Mouse (Mus musculus) lung, embryonic 15.5 days (tissue): ENCODE results near the gene Gprin2. TPM values are rescaled to one million over a fixed set of nuclear protein-coding genes. Genes with fewer than 3 reads are reported as not detected.

ENCODE experiments used
- ATAC-seq: fragments of 200-750 bp; cut with Nextera tagmentation; 2 replicates; pipeline ENCODE4 v1.8.0; 2017; ENCODE audit warnings: moderate number of reproducible peaks, borderline replicate concordance; ENCODE audit not compliant: low FRiP score, low TSS enrichment; ENCODE audit errors: extremely low read depth
- H3K27ac ChIP-seq: fragments of 300-500 bp; sonication (generic); 2 replicates; pipeline ENCODE4 v1.5.1; 2015; ENCODE audit warnings: moderate library complexity, mild to moderate bottlenecking, inconsistent platforms
- H3K27me3 ChIP-seq: fragments of 300-500 bp; sonication (generic); 2 replicates; pipeline ENCODE4 v1.6.1; 2015; ENCODE audit warnings: inconsistent platforms
- H3K36me3 ChIP-seq: fragments of 300-500 bp; sonication (generic); 2 replicates; pipeline ENCODE4 v1.6.1; 2015; ENCODE audit warnings: inconsistent platforms
- H3K4me1 ChIP-seq: fragments of 300-500 bp; sonication (generic); 2 replicates; pipeline ENCODE4 v1.6.1; 2015; ENCODE audit warnings: inconsistent platforms
- H3K4me2 ChIP-seq: fragments of 300-500 bp; sonication (generic); 2 replicates; pipeline ENCODE4 v1.6.1; 2015; ENCODE audit warnings: inconsistent platforms, mild to moderate bottlenecking, moderate library complexity
- H3K4me3 ChIP-seq: fragments of 300-500 bp; sonication (generic); 2 replicates; pipeline ENCODE4 v1.5.1; 2015; ENCODE audit warnings: mild to moderate bottlenecking, inconsistent platforms
- H3K9ac ChIP-seq: fragments of 300-500 bp; sonication (generic); 2 replicates; pipeline ENCODE4 v1.6.1; 2015; ENCODE audit warnings: inconsistent platforms
- H3K9me3 ChIP-seq: fragments of 300-500 bp; sonication (generic); 2 replicates; pipeline ENCODE4 v1.6.1; 2016; ENCODE audit warnings: inconsistent platforms
- WGBS: fragments of 180-500 bp; shearing (Covaris S2); methylation state at CpG from one replicate; pipeline ENCODE4 v1.1.7; 2015; 5-methylcytosine and 5-hydroxymethylcytosine counted together
- polyA plus RNA-seq: library from polyadenylated mRNA; unstranded; fragments of >200 nt; fragmentation: Nextera tagmentation; extraction: Ambion mirVana; gene quantifications from 2 replicates; pipeline ENCODE4 v1.2.1, GENCODE M21; 2015

The Gprin2 gene
- polyA plus RNA-seq, 1 experiment from 2014 or later = 0.30 TPM

DNA sequence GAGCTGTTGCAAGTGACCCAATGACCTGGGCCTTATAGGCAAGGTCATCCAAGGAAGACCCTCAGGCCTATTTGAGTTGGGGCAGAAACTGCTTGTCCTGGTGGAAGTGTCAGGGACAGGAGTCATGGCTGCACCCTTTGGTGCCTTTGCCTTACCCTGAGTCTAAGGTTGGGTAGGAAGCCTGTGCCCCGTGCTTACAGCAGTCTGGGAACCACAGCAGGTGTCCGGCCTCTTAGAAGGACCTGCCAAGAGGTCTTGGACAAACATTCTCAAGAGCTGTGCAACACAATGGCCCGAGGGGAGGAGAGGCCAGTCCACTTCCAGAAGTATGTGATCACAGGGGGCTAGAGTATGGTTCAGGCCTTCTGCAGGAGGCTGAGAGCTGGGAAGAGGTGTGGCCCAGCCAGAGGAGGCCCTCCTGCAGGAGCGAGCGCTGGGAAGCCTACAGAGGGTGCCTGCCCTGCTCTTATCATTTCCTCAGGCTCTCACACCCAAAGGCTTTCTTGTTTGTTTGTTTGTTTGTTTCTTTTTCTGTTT lies 22.0 kb upstream of the Gprin2 start:
- Histone ChIP-seq H3K4me2 (no peak overlapping the region), H3K36me3 (no peaks in the 10 kb centered on the region), H3K4me3 (no peak overlapping the region), H3K4me1 (peaks cover 6% of the 10 kb centered on the region; the same call in 1 of the 2 replicates), H3K27ac (no peak overlapping the region), H3K27me3 (peaks cover 28% of the 10 kb centered on the region), H3K9ac (no peak overlapping the region), H3K9me3 (no peaks in the 10 kb centered on the region)
- ATAC-seq = peak; percentile 69
- WGBS = 34% methylated on average over 5 of the region's 5 CpGs

DNA sequence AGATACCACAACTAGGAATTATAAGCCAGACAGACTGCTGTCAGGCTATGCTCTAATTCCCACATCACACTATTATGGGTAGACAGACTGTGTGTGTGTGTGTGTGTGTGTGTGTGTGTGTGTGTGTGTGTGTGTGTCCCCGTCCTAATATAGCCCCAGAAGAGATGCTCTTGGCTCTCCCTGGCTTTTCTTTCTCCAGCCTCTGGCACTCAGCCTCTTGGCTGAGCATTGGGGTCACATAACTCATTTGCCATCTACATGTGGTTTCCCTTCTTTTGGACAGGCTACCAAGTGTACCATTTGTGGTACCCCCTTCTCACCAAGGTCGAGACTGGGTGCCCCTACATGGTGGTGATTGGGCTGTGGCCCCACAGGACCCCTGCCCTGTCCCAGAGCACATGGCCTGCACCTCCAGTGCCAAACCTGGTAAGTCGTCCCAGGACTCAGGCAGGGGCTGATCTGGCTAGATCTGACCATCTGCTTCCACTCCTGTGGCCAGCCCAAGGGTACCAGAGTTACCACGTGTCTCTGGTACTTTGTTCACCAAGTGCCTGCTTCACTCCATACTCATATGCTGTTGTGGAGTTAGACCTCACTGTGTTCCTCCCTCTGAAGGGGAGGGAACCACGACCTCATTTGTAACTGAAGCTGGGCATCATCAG lies 20.1 kb upstream of the Gprin2 start:
- Histone ChIP-seq H3K9ac (no peak overlapping the region), H3K27ac (no peak overlapping the region), H3K4me3 (no peak overlapping the region), H3K4me2 (no peak overlapping the region), H3K36me3 (no peaks in the 10 kb centered on the region), H3K4me1 (peaks cover 8% of the 10 kb centered on the region; the same call in 1 of the 2 replicates), H3K27me3 (peaks cover 36% of the 10 kb centered on the region), H3K9me3 (no peaks in the 10 kb centered on the region)
- ATAC-seq = no peak
- 61% methylated on average over 5 of the region's 5 CpGs for WGBS

GRCm38 (mm10) chr14:34220426-34220825 lies 19.0 kb upstream of the Gprin2 start:
- no peak for ATAC-seq
- no peaks in the 10 kb centered on the region for H3K9me3 ChIP-seq
- H3K27me3 ChIP-seq = peaks cover 36% of the 10 kb centered on the region
- H3K36me3 ChIP-seq = no peaks in the 10 kb centered on the region
- peak overlapping the region; percentile 27; the same call in 1 of the 2 replicates for H3K4me3 ChIP-seq
- H3K4me1 ChIP-seq = peaks cover 15% of the 10 kb centered on the region
- no peak overlapping the region for H3K27ac ChIP-seq
- WGBS = 68% methylated on average over 5 of the region's 5 CpGs
- H3K9ac ChIP-seq = no peak overlapping the region
- H3K4me2 ChIP-seq = no peak overlapping the region; the same call in 1 of the 2 replicates

DNA sequence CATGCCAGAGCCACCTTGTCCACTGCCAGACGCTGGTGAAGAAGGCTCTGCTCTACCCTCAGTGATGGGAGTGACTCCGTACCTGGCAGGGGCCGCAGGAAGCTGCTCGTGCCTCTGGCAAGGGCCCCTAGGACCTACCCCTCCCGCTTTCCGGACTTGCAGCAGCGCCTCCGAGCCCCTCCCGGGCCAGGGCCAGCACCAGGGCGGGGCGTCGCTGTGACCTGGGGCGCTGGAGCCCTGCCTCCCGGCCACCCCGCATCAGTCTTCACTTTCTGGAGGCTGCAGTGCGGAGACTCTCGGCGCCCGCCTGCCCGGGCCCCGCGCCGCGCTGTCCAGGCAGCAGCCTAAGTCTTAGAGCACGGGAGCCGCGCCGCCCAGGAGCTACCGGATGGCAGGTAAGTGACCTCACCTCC lies 18.3 kb upstream of the Gprin2 start:
- peaks cover 17% of the 10 kb centered on the region for H3K4me1 ChIP-seq
- peak overlapping the region; percentile 63 for H3K4me2 ChIP-seq
- H3K27me3 ChIP-seq = peaks cover 36% of the 10 kb centered on the region
- H3K36me3 ChIP-seq = no peaks in the 10 kb centered on the region
- no peaks in the 10 kb centered on the region for H3K9me3 ChIP-seq
- no peak overlapping the region for H3K27ac ChIP-seq
- no peak overlapping the region for H3K9ac ChIP-seq
- 2% methylated on average over 29 of the region's 29 CpGs for WGBS
- H3K4me3 ChIP-seq = peak overlapping the region; percentile 27
- no peak for ATAC-seq

- no peak within 1 kb of the TSS for H3K27ac ChIP-seq
- 52% methylated on average over 6 of the region's 6 CpGs for WGBS
- peak within 1 kb of the TSS; percentile 63 for H3K4me2 ChIP-seq
- no peaks in the 10 kb centered on the region for H3K36me3 ChIP-seq
- H3K4me1 ChIP-seq = peaks cover 17% of the 10 kb centered on the region
- H3K4me3 ChIP-seq = peak within 1 kb of the TSS; percentile 27
- no peak within 1 kb of the TSS for H3K9ac ChIP-seq
- peaks cover 36% of the 10 kb centered on the region for H3K27me3 ChIP-seq
- ATAC-seq = no peak; the same call in 1 of the 2 replicates
- H3K9me3 ChIP-seq = no peaks in the 10 kb centered on the region
These were observed 17.8 kb upstream of the Gprin2 start, which contains the start of gene Syt15 for GRCm38 (mm10) chr14:34219295-34219694. Syt15 (plus strand) TSS chr14:34219595.

DNA sequence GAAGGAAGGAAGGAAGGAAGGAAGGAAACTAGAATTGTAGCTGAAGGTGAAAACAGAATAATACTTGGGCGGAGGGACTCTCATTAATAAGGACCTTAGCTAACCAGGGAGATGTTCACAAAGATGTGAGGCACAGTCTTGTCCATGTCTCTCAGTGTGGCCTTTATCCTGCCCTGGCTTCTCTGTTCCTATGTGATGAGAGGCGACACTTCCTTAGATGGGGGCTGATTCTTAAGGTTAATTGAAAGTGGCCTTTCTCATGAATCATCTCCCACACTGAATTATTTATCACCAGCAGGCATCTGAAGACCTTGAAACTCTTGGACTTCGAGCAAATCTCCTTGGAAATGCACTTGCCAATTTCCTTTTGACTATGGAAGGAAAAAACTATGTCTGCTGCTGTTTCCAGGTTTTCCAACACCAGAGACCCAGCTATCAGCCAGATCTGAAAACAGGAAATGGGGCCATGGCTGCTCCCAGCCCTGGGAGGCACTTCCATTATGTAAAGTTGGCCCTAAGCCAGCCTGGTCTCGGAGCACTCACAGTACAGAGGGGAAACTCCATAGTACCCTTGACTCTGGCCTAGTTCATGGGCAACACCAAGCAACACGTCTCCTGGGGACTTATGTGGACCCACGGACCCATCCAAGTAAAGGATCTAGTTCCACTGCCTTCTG lies 14.1 kb upstream of the Gprin2 start:
- 47% methylated on average over 6 of the region's 6 CpGs for WGBS
- Histone ChIP-seq H3K4me2 (no peak overlapping the region), H3K27ac (peak overlapping the region; percentile 50), H3K9me3 (no peaks in the 10 kb centered on the region), H3K4me3 (no peak overlapping the region), H3K9ac (no peak overlapping the region), H3K4me1 (peaks cover 17% of the 10 kb centered on the region), H3K27me3 (peaks cover 29% of the 10 kb centered on the region), H3K36me3 (no peaks in the 10 kb centered on the region)
- ATAC-seq = peak; percentile 72; the same call in 1 of the 2 replicates

GRCm38 (mm10) chr14:34209942-34210341 lies 8.5 kb upstream of the Gprin2 start:
- H3K9me3 ChIP-seq = no peaks in the 10 kb centered on the region
- no peak overlapping the region for H3K4me2 ChIP-seq
- H3K4me3 ChIP-seq = no peak overlapping the region
- H3K36me3 ChIP-seq = no peaks in the 10 kb centered on the region
- H3K9ac ChIP-seq = no peak overlapping the region
- no peaks in the 10 kb centered on the region for H3K27me3 ChIP-seq
- no peak overlapping the region for H3K27ac ChIP-seq
- no peaks in the 10 kb centered on the region for H3K4me1 ChIP-seq
- 84% methylated on average over 4 of the region's 4 CpGs for WGBS
- ATAC-seq = no peak

- WGBS = 59% methylated on average over 4 of the region's 4 CpGs
- Histone ChIP-seq H3K9ac (no peak overlapping the region), H3K27ac (no peak overlapping the region), H3K4me3 (no peak overlapping the region), H3K4me1 (no peaks in the 10 kb centered on the region), H3K27me3 (no peaks in the 10 kb centered on the region), H3K9me3 (no peaks in the 10 kb centered on the region), H3K4me2 (no peak overlapping the region), H3K36me3 (no peaks in the 10 kb centered on the region)
- ATAC-seq = no peak
These were observed 7.6 kb upstream of the Gprin2 start for GRCm38 (mm10) chr14:34209080-34209479.

- H3K4me2 ChIP-seq = no peak overlapping the region
- no peaks in the 10 kb centered on the region for H3K9me3 ChIP-seq
- H3K9ac ChIP-seq = no peak overlapping the region
- H3K4me3 ChIP-seq = no peak overlapping the region
- ATAC-seq = no peak
- H3K27ac ChIP-seq = no peak overlapping the region
- WGBS = 47% methylated on average over 2 of the region's 2 CpGs
- no peaks in the 10 kb centered on the region for H3K36me3 ChIP-seq
- H3K4me1 ChIP-seq = no peaks in the 10 kb centered on the region
- no peaks in the 10 kb centered on the region for H3K27me3 ChIP-seq
These were observed 7.2 kb upstream of the Gprin2 start for GRCm38 (mm10) chr14:34208651-34209050.

- no peak overlapping the region for H3K9ac ChIP-seq
- 72% methylated on average over 6 of the region's 6 CpGs for WGBS
- ATAC-seq = no peak
These were observed 6.5 kb upstream of the Gprin2 start for GRCm38 (mm10) chr14:34207996-34208395.

GRCm38 (mm10) chr14:34200738-34201230 lies 669 bp downstream of the Gprin2 start:
- H3K4me1 ChIP-seq = 0 out of 2 replicates have a peak, but pooled peaks cover 6% of the 10 kb centered on the region
- no peaks in the 10 kb centered on the region for H3K36me3 ChIP-seq
- H3K9me3 ChIP-seq = no peaks in the 10 kb centered on the region
- WGBS = 9% methylated on average over 19 of the region's 19 CpGs
- H3K27me3 ChIP-seq = peaks cover 12% of the 10 kb centered on the region
- peak overlapping the region; percentile 45 for H3K9ac ChIP-seq
- H3K4me2 ChIP-seq = peak overlapping the region; percentile 100
- peak overlapping the region; percentile 61 for H3K4me3 ChIP-seq
- ATAC-seq = peak; percentile 61; the same call in 1 of the 2 replicates
- no peak overlapping the region for H3K27ac ChIP-seq

More at GRCm38 (mm10) chr14:34207996-34208395, 6.5 kb upstream of the Gprin2 start:
- Histone ChIP-seq H3K4me3 (no peak overlapping the region), H3K27ac (no peak overlapping the region), H3K4me1 (no peaks in the 10 kb centered on the region), H3K9me3 (no peaks in the 10 kb centered on the region), H3K27me3 (no peaks in the 10 kb centered on the region), H3K4me2 (no peak overlapping the region), H3K36me3 (no peaks in the 10 kb centered on the region)

GRCm38 (mm10) chr14:34196706-34197105 lies 4.7 kb downstream of the Gprin2 start:
- H3K4me3 ChIP-seq = no peak overlapping the region
- 30% methylated on average over 4 of the region's 4 CpGs for WGBS
- no peak for ATAC-seq
- peaks cover 12% of the 10 kb centered on the region for H3K27me3 ChIP-seq
- H3K27ac ChIP-seq = no peak overlapping the region
- H3K4me1 ChIP-seq = 0 out of 2 replicates have a peak, but pooled peaks cover 6% of the 10 kb centered on the region
- H3K4me2 ChIP-seq = no peak overlapping the region
- no peaks in the 10 kb centered on the region for H3K36me3 ChIP-seq
- H3K9me3 ChIP-seq = no peaks in the 10 kb centered on the region
- H3K9ac ChIP-seq = no peak overlapping the region
